ENCODE assay signal across 10 mouse cellular contexts in the genomic region with DNA sequence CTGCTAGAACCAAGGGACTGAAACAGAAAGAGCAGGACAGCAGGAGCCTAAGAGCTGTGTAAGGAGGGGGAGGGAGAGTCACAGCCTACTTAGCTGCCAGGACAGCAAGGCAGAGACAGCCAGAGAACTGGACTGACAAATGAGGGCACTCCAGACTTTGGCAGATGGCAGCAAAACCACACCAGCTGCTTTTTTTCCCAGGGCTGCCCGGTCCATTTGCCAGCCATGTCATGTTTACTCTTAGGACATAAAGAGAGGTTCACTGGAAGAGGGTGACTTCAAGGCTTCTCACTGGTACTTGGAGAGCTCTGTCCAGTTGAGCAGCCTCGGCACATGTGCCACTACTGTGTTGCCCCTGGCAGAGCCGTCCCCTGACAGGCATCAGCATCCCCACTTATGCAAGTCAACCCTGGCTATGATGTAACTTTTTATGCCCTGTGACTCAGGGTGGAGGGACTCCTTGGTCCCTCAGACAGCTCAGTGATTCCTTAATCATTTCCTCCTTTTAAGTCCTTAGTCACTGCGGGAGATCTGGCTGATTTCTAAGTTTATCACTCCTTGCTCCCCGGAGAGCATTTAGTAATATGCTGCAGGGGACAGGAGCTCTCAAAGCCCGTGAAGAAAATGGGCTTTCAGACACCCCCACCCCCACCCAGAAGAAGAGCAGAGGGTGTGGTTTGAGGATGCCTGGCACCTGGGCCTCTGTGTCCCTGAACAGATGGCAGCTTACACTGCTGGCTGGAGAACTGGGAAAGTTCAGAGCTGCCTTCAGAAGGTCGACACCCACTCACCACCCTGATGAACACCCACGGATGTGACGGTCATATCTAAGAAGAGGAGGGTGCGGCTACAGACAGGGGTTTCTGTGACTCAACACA. TPM values are rescaled to one million over a fixed set of nuclear protein-coding genes. Genes with fewer than 3 reads are reported as not detected.
DNase-seq lines count a peak whose midpoint lies in the region; ATAC-seq and TF ChIP-seq lines count a peak whose summit lies in the region.
"Had no signal": no experiment of that assay in that cellular context is flagged by ENCODE, and none has a peak within 500 bp of the region (broad histone marks: within the 10 kb centered on the region; RNA-seq: fewer than 3 reads in every experiment).

No protein-coding gene starts in this region.

- H3K9ac ChIP-seq in MEL (ENCODE audit: control insufficient read depth, low read depth, low read length, poor library complexity, severe bottlenecking) = no peak overlapping the region
- H3K9ac ChIP-seq in midbrain, embryonic 14.5 days (replicated peaks; ENCODE audit: low read length) = no peak overlapping the region
- no peak overlapping the region for H3K9ac ChIP-seq in heart, embryonic 11.5 days (ENCODE audit: low read depth, low read length)
- H3K9ac ChIP-seq: limb, embryonic 15.5 days had no signal

- H3K4me3 ChIP-seq in heart, embryonic 10.5 days = no peak overlapping the region
- no peak overlapping the region for H3K4me3 ChIP-seq in MEL (ENCODE audit: control insufficient read depth in 1 of 2, insufficient read depth in 1 of 2, low read depth in 2 of 2, low read length in 2 of 2)
- H3K4me3 ChIP-seq in midbrain, embryonic 14.5 days (replicated peaks; ENCODE audit: low read depth, low read length) = no peak overlapping the region
- H3K4me3 ChIP-seq in heart, embryonic 11.5 days (ENCODE audit: low read depth, low read length) = no peak overlapping the region
- H3K4me3 ChIP-seq: limb, embryonic 15.5 days had no signal

- no peak for TF ChIP-seq RAD21 in MEL (IDR thresholded peaks at IDR 0.05; ENCODE audit: low read depth, low read length)

- no peak overlapping the region for H3K27ac ChIP-seq in heart, embryonic 10.5 days
- no peak overlapping the region for H3K27ac ChIP-seq in MEL (ENCODE audit: control insufficient read depth, low read depth, low read length)
- H3K27ac ChIP-seq in midbrain, embryonic 14.5 days (replicated peaks; ENCODE audit: low read depth, low read length) = no peak overlapping the region
- no peak overlapping the region for H3K27ac ChIP-seq in heart, embryonic 11.5 days (ENCODE audit: low read depth, low read length)
- H3K27ac ChIP-seq: limb, embryonic 15.5 days had no signal

- ATAC-seq in midbrain, embryonic 14.5 days (ENCODE audit: low FRiP score, low TSS enrichment) = no peak
- no peak for ATAC-seq in heart, embryonic 11.5 days (replicated peaks; ENCODE audit: insufficient number of reproducible peaks, low FRiP score, low TSS enrichment)

- no peaks in the 10 kb centered on the region for H3K79me2 ChIP-seq in MEL (ENCODE audit: control insufficient read depth, insufficient read depth, low read length, poor library complexity)

- TF ChIP-seq CTCF in MEL (IDR thresholded peaks at IDR 0.05 in 2 of 3, conservative IDR thresholded peaks at IDR 0.05 in 1 of 3; ENCODE audit: control insufficient read depth in 1 of 3, insufficient read depth in 1 of 3, low read depth in 2 of 3, low read length in 3 of 3, poor library complexity in 1 of 3, severe bottlenecking in 1 of 3) = no peak

- H3K4me2 ChIP-seq in midbrain, embryonic 14.5 days (ENCODE audit: low read length) = no peak overlapping the region
- H3K4me2 ChIP-seq in heart, embryonic 11.5 days = no peak overlapping the region
- H3K4me2 ChIP-seq: limb, embryonic 15.5 days had no signal

- no peak for TF ChIP-seq EP300 in MEL (IDR thresholded peaks at IDR 0.05; ENCODE audit: low read depth in 1 of 2, low read length in 2 of 2)

- H3K36me3 ChIP-seq in heart, embryonic 10.5 days = no peaks in the 10 kb centered on the region
- H3K36me3 ChIP-seq in MEL (ENCODE audit: control insufficient read depth in 1 of 2, insufficient read depth in 2 of 2, low read length in 2 of 2) = no peaks in the 10 kb centered on the region
- no peaks in the 10 kb centered on the region for H3K36me3 ChIP-seq in midbrain, embryonic 14.5 days (ENCODE audit: control insufficient read depth, insufficient read depth, low read length)
- H3K36me3 ChIP-seq in heart, embryonic 11.5 days (ENCODE audit: control insufficient read depth, insufficient read depth, low read length) = no peaks in the 10 kb centered on the region
- H3K36me3 ChIP-seq: limb, embryonic 15.5 days had no signal

- H3K27me3 ChIP-seq in heart, embryonic 10.5 days (ENCODE audit: insufficient read depth, poor library complexity, severe bottlenecking) = no peaks in the 10 kb centered on the region
- peaks cover 1 to 4% of the 10 kb centered on the region in 2 experiments; a peak in 3 of 4 replicates for H3K27me3 ChIP-seq in MEL (ENCODE audit: control insufficient read depth in 1 of 2, insufficient read depth in 2 of 2, low read length in 2 of 2)
- no peaks in the 10 kb centered on the region for H3K27me3 ChIP-seq in midbrain, embryonic 14.5 days (ENCODE audit: control insufficient read depth, insufficient read depth, low read length)
- H3K27me3 ChIP-seq in heart, embryonic 11.5 days (ENCODE audit: control insufficient read depth, insufficient read depth, low read length) = no peaks in the 10 kb centered on the region
- H3K27me3 ChIP-seq: limb, embryonic 15.5 days had no signal

- no peaks in the 10 kb centered on the region for H3K9me3 ChIP-seq in heart, embryonic 10.5 days
- H3K9me3 ChIP-seq in MEL (replicated peaks; ENCODE audit: insufficient read depth, low read length) = no peaks in the 10 kb centered on the region
- no peaks in the 10 kb centered on the region for H3K9me3 ChIP-seq in midbrain, embryonic 14.5 days (ENCODE audit: control insufficient read depth, low read length)
- no peaks in the 10 kb centered on the region for H3K9me3 ChIP-seq in heart, embryonic 11.5 days (replicated peaks; ENCODE audit: control insufficient read depth, low read length)
- H3K9me3 ChIP-seq: limb, embryonic 15.5 days had no signal

- WGBS in heart, embryonic 10.5 days = 39% methylated on average over 10 of the region's 10 CpGs
- WGBS in midbrain, embryonic 14.5 days = 47% methylated on average over 10 of the region's 10 CpGs
- WGBS in heart, embryonic 11.5 days (ENCODE audit: insufficient replicate concordance) = 34% methylated on average over 10 of the region's 10 CpGs

- peak; percentile 86 for DNase-seq in heart, adult 11 months
- DNase-seq in heart, embryonic 10.5 days (ENCODE audit: low spot score) = no peak
- DNase-seq in MEL (ENCODE audit: low read depth, low spot score) = peak; percentile 40
- DNase-seq in cerebellum, postnatal 14 days = peak; percentile 71
- DNase-seq in midbrain, embryonic 14.5 days = peak; percentile 45
- no peak for DNase-seq in urinary bladder, adult 2 months (ENCODE audit: low spot score)
- DNase-seq in spleen, postnatal 4 days (ENCODE audit: low spot score in 2 of 2) = no peak

- 0 out of 2 replicates have a peak, but pooled peaks cover 6% of the 10 kb centered on the region for H3K4me1 ChIP-seq in heart, embryonic 10.5 days
- peaks cover 0 to 11% of the 10 kb centered on the region in 2 experiments; a peak in 1 of 4 replicates for H3K4me1 ChIP-seq in MEL (ENCODE audit: control insufficient read depth in 1 of 2, insufficient read depth in 2 of 2, low read length in 2 of 2)
- H3K4me1 ChIP-seq in midbrain, embryonic 14.5 days (ENCODE audit: control insufficient read depth, insufficient read depth, low read length) = no peaks in the 10 kb centered on the region
- 0 out of 2 replicates have a peak, but pooled peaks cover 2% of the 10 kb centered on the region for H3K4me1 ChIP-seq in heart, embryonic 11.5 days (ENCODE audit: control insufficient read depth, insufficient read depth, low read length)

- TF ChIP-seq POLR2A in MEL (IDR thresholded peaks at IDR 0.05; ENCODE audit: control insufficient read depth in 1 of 2, insufficient read depth in 1 of 2, low read depth in 1 of 2, low read length in 2 of 2, poor library complexity in 1 of 2) = no peak

TF ChIP-seq in MEL, 35 proteins besides CTCF, POLR2A, EP300 and RAD21 (continues in another document):
- no peak for TF ChIP-seq MAZ (IDR thresholded peaks at IDR 0.05; ENCODE audit: low read depth, low read length)
- TF ChIP-seq ZC3H11A (IDR thresholded peaks at IDR 0.05; ENCODE audit: low read depth, low read length) = no peak
- TF ChIP-seq CHD2 (IDR thresholded peaks at IDR 0.05; ENCODE audit: low read length) = no peak
- TF ChIP-seq MYC (IDR thresholded peaks at IDR 0.05; ENCODE audit: low read depth, low read length) = no peak
- no peak for TF ChIP-seq JUND (IDR thresholded peaks at IDR 0.05; ENCODE audit: low read depth, low read length)
- TF ChIP-seq MXI1 (IDR thresholded peaks at IDR 0.05; ENCODE audit: low read depth, low read length) = no peak
- no peak for TF ChIP-seq KAT2A (conservative IDR thresholded peaks at IDR 0.05; ENCODE audit: low read depth, low read length)
- TF ChIP-seq TAL1 (IDR thresholded peaks at IDR 0.05; ENCODE audit: low read length) = no peak
- no peak for TF ChIP-seq MYB (IDR thresholded peaks at IDR 0.05; ENCODE audit: low read depth, low read length)
- TF ChIP-seq TBP (IDR thresholded peaks at IDR 0.05; ENCODE audit: low read depth, low read length) = no peak
- TF ChIP-seq RCOR1 (IDR thresholded peaks at IDR 0.05; ENCODE audit: low read depth, low read length) = no peak
- no peak for TF ChIP-seq GATA1 (IDR thresholded peaks at IDR 0.05; ENCODE audit: low read depth, low read length)
- no peak for TF ChIP-seq TCF12 (IDR thresholded peaks at IDR 0.05; ENCODE audit: low read depth, low read length)
- TF ChIP-seq USF1 (IDR thresholded peaks at IDR 0.05; ENCODE audit: low read depth, low read length) = no peak
- TF ChIP-seq SIN3A (IDR thresholded peaks at IDR 0.05; ENCODE audit: low read length) = no peak

RNA-seq across cellular contexts. Expression of gene Dnah14, which starts 23.6 kb away (rescaled TPM):
- 0.80 and 0.92 TPM in 2 replicates for polyA plus RNA-seq in heart, embryonic 10.5 days (2016; fragmentation: Nextera tagmentation; extraction: Ambion mirVana)
- 0.77 and 0.78 TPM in 2 replicates for total RNA-seq in MEL (2012; rRNA removed)
- 1 to 10 TPM in 1 of 2 experiments, not detected in 1; 1.2 TPM for polyA plus RNA-seq in MEL (2012; ENCODE audit: insufficient read depth in 1 of 2, insufficient read length in 2 of 2, low read depth in 1 of 2, low replicate concordance in 2 of 2, missing spikeins in 1 of 2)
- 0.70 and 0.93 TPM in 2 replicates for polyA plus RNA-seq in midbrain, embryonic 14.5 days (2014; fragmentation: Nextera tagmentation; extraction: Ambion mirVana)
- 0.19 and 0.52 TPM in 2 replicates for polyA plus RNA-seq in urinary bladder, adult 2 months (2012; rRNA removed)
- polyA plus RNA-seq in heart, embryonic 11.5 days (2014; fragmentation: Nextera tagmentation; extraction: Ambion mirVana) = 0.99 and 1.1 TPM in 2 replicates

RNA-seq across cellular contexts. Expression of gene Ccdc121, which starts 41.5 kb away (rescaled TPM):
- polyA plus RNA-seq in heart, embryonic 10.5 days (2016; fragmentation: Nextera tagmentation; extraction: Ambion mirVana) = 0.15 TPM in 1 of 2 replicates, not detected in the other
- not detected in 2 replicates for total RNA-seq in MEL (2012; rRNA removed)
- polyA plus RNA-seq in MEL (2012; ENCODE audit: insufficient read depth in 1 of 2, insufficient read length in 2 of 2, low read depth in 1 of 2, low replicate concordance in 2 of 2, missing spikeins in 1 of 2) = not detected
- polyA plus RNA-seq in midbrain, embryonic 14.5 days (2014; fragmentation: Nextera tagmentation; extraction: Ambion mirVana) = 0.12 and 0.18 TPM in 2 replicates
- polyA plus RNA-seq in urinary bladder, adult 2 months (2012; rRNA removed) = not detected in 2 replicates
- 0.53 TPM in 1 of 2 replicates, not detected in the other for polyA plus RNA-seq in heart, embryonic 11.5 days (2014; fragmentation: Nextera tagmentation; extraction: Ambion mirVana)
- polyA plus RNA-seq: stomach, embryonic 14.5 days had no signal

Comparison
In these comparisons a context has a peak if more than half of its experiments do, and no peak if none do; other contexts are left out.
1. DNase-seq: peak in heart, adult 11 months (single experiment), MEL (single experiment), cerebellum, postnatal 14 days (2 of 2) and midbrain, embryonic 14.5 days (single experiment); none in heart, embryonic 10.5 days (single experiment), urinary bladder, adult 2 months (single experiment) and spleen, postnatal 4 days (0 of 2).